Mouse (Mus musculus): ENCODE data around the gene Cep170b. TPM values are rescaled to one million over a fixed set of nuclear protein-coding genes. Genes with fewer than 3 reads are reported as not detected.

Gene Cep170b
- total RNA-seq (2021), result 1 to 10 TPM; 8.8 to 9.1 TPM
- long read RNA-seq, experiment 1, partial matches to known transcripts, result 1 of 6 reads
- long read RNA-seq, experiment 1, other reads (novel, unspliced or antisense), result 5 of 6 reads
- long read RNA-seq, experiment 2, partial matches to known transcripts, result 3 of 5 reads
- long read RNA-seq, experiment 2, other reads (novel, unspliced or antisense), result 2 of 5 reads

DNA sequence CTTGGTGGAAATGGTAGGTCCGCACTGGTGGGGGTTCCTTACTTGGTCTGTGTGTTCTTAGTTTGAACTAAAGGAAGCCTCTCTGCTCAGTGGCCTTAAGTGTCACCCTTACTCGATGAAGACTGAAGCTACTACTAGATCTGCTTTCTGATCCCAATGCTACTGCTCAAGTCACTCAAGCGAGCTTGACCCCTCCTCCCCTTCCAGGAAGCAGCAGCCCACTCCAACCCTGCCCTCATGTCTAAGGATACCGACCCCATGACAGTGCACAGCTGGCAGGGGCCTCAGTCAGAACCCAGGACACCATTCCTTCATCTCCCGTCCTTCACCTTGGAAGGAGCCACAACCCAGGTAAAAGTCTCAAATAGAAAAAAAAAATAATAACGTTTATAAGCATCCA is at the start of gene Cep170b:
Gene Cep170b, plus strand, starts transcription at position 240 of the 400 bp plus-strand sequence.
- DNase-seq, result no peak

DNA sequence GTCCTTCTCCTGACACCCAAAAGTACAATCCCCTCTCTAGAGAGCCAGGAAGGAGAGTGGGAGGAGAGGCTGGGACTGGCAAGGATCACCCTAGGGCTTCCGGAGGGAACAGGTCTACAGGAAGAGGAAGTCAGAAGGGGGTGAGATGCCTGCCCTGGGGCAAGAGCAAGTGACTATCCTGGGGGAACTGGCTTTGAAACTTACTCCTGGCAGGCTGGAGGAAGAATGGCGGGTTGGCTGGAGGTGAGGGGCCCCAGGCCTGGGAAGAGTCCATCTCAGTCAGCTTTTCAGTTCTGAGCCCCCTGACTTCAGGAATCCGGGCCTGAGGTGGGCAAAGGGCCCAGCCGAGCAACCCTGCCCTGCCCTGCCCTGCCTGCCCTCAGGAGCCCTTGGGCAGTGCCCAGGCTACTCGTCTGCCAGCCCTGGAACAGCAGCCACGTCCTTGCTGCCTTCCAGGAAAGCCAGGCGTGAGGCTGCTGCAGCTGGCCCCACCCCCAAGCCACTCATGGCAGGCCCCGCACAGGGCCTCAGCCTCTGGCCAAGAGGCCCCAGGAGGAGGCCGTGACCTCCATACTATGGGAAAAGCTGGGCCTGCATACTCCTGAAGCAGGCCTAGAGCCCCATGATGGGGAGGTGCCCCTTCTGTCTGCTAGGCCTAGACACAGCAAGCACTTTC is 49.4 kb upstream of the Cep170b start:
- peak; percentile 82 for DNase-seq

DNA sequence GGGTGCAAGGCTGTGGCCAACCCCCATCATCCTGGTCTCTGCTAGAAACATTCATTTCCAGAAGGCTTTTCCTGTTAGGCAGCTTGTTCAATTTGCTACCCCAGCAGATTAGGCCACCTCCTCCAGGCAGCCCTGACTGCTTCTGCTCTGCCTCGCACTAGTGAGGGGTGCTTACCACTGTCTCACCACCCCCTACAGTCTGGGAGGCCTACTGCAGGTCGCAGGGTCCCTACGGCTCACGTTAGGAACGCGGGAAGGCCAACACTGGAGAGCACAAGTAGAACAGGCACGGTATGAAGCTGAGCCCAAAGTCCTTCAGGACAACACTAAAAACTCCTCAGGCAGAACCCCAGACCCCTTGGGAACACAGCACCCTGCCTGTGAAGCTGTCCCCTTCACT is 48.4 kb upstream of the Cep170b start:
- no peak for DNase-seq

DNA sequence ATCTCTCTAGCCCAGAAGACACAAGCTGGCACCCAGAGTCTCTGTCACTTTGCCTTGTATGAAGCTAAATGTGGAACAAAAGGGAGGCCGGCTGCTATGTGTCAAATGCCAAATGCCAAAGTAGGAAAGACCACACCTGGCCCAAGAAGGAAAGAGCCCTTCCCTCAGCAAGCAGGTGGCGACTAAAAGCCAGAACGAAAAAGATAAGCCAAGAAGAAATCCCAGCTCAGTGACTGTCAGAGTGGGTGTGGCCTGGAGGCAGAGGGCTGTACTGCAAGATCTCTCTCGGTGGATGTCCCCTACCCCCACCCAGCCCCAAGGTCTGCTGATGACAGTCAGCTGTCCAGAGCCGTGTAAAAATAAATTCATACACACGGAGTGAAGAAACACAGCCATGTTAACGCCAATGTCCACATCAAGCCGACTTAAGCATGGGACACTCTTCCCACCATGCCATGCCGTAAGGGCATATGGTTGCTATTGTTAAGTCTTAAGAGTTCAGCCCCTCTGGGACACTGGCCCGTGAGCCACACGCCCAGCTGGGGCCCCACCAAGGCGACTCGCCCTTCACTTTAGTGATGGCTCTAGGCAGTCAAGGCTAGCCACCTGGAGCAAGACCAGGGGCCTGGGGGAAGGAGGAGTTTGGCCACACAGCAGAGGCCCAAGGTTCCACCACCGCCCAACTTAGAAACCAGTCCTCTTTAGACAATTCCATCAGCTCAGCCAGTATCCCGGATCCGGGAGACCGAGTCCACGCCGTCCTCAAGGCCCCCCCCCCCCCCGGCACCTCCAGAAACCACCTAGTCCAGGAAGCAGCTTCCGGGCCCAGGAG is 47.3 kb upstream of the Cep170b start:
- DNase-seq, result peak; percentile 46

DNA sequence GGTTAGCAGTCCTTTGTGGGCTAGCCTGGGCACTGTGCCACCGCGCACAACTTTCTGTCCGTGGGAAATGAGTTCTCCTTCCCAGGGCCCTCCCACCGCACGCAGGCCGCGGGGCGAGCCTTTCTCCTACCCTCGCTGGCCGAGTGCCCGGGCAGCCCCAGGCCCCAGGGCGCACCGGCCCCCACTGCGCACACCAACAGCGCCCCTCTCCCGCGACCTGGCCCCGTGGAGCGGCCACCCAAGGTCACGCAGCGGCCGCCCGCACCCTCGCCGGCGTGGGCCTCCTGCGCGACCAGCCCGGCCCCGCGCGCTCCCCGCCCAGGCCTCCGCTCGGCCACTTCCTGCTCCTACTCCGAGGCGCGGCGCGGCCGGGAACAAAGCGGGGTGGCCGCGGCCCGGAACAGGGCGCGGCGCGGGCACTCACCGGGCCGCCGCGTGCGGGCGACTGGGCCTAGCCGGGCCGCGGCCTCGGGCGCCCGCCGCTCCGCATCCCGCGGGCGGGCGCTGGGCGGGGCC is 46.6 kb upstream of the Cep170b start:
- peak; percentile 47 for DNase-seq

DNA sequence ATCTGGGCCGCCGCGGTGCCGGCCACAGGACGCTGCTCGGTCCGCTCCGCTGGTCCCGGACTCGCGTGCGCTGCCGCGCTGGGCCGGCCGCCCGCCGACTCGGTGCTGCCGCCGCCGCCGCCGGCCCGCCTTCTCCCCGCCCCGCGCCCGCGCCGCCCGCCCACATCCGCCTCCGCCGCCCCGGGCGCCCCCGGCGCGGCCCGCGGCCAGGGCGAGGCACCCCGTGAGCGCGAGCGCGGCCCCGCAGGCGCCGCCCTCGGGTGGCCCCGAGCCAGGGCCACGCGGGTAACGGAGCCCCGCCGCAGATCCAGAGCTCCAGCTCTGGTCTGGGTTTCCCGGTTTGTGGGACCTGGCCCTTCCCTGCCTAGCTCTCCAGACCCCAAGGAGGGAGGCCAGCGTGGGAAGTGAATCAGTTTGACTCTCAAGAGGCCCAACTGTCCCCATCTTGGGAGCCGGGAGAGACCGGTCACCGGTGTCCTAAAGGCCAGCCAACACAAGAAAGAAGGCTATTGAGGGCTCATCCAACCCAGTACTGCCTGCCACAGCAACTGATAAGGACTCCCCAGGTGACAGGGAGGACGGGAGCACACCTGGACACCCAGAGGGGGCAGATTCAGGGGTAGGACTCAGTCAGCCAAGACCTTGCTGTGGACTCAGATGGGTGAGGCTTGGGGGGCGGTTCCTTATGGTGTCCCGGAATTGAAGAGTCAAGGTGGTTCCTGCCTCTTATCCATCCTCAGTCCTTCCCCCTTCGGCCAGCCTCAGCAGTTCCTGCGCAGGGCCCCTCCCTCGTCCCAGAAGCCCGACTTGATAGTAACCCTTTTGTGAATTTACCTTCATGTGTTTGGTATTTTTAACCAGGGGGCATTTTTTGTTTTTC is 45.9 kb upstream of the Cep170b start, which contains the start of gene Akt1:
Gene Akt1, minus strand, starts transcription at position 753 of the 880 bp plus-strand sequence.
- peak; percentile 53 for DNase-seq

DNA sequence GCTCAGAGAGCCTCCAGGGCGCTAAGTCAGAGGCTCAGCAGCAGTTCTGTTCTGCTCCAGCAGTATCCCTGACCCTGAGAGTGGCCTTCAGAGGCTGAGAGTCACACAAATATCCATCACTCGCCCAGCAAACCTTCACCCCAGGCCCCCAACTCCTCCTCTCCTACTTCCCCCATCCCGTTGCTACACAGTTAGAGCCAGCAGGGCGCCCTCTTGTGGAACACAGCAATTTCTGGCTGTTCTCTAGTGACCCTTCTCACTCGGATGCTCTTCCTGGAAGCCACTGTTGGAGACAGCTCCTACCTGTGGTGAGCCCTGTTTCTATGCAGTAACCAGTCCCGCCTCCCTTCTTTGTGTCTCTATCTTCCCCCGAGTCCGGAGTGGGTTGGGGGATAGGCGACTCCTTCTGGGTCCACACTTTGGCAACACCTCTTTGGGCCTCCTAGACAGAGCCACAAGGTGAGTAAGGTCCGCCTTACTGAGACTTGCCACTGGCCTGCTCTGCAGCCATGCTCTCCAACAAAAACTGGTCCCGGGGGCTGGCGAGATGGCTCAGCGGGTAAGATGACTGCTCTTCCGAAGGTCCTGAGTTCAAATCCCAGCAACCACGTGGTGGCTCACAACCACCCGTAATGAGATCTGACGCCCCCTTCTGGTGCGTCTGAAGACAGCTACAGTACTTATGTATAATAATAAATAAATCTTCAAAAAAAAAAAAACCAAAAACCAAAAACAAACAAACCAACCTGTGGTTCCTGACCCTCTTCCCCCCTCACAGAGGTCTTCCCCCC is 44.8 kb upstream of the Cep170b start:
- DNase-seq, result peak; percentile 55

DNA sequence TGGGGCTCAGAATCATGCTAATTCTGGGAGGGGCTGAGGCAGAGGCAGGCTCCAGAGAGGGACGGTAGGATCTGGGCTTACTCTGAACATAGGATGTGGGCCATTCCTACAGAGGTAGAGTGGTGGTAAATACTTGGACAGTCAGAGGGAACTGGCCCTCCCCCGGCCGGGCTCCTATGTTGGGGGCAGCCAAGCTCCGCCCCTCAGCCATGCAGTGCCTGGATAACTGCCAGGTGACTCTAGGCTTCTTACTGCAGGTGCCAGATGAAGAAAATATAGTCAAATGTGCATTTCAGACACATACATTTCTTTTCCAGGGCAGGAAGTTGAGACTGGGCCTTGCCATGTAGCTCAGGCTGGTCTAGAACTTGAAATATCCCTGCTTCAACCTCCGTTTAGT is 43.2 kb upstream of the Cep170b start:
- DNase-seq, result no peak

DNA sequence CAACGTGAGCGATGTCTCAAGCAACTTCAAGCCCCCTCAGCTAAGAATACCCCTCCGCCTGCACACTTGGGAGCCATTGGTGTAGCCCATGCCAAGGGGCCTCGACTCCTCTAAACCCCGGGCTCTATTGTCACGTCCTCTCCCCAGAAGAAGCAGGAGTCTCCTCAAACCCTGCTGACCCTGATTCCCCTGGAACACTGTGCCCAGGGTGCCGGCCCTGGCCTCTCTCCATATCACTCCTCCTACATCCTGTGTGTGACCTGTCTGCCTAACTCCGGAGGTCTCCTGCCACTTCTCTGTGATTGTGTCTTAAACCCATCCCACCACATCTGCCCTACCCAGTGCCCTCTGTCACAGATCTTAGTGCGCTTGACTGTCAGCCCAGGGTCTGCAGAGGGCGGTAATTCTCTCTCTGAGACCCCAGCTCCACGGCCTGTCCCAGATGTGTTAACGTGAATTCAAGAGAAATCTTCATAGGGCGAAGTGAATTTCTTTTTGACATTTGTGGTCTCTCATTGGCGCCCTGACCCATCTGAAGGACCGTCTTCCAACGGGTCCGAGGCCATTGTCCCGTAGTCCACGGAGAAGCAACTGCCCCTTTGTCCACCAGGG is 42.2 kb upstream of the Cep170b start:
- DNase-seq, result no peak

DNA sequence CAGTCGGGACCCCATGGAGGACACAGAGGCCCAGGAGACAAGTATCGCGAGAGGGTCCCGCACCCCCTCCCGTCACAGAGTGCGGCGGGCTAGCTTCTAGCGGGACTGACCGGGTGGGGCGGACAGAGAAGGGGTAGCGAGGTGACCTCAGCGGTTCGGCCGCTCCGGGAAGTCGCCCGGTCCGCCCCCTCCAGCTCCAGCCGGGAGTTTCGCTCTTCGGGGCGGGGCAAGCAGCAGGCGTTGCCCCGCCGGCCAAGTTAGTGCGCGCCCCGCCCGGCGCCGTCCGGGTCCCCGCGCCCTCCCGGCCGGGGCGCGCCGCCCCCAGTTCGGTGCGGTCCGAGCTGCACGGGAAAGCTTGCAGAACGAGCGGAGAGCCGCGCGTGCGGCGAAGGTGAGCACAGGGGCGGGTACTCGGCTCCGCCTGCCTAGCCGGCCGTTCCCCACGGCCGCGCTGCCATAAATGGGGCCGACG is 41.7 kb upstream of the Cep170b start, which contains the start of gene Zbtb42:
Gene Zbtb42, plus strand, starts transcription at position 274 of the 472 bp plus-strand sequence.
- peak; percentile 62 for DNase-seq

DNA sequence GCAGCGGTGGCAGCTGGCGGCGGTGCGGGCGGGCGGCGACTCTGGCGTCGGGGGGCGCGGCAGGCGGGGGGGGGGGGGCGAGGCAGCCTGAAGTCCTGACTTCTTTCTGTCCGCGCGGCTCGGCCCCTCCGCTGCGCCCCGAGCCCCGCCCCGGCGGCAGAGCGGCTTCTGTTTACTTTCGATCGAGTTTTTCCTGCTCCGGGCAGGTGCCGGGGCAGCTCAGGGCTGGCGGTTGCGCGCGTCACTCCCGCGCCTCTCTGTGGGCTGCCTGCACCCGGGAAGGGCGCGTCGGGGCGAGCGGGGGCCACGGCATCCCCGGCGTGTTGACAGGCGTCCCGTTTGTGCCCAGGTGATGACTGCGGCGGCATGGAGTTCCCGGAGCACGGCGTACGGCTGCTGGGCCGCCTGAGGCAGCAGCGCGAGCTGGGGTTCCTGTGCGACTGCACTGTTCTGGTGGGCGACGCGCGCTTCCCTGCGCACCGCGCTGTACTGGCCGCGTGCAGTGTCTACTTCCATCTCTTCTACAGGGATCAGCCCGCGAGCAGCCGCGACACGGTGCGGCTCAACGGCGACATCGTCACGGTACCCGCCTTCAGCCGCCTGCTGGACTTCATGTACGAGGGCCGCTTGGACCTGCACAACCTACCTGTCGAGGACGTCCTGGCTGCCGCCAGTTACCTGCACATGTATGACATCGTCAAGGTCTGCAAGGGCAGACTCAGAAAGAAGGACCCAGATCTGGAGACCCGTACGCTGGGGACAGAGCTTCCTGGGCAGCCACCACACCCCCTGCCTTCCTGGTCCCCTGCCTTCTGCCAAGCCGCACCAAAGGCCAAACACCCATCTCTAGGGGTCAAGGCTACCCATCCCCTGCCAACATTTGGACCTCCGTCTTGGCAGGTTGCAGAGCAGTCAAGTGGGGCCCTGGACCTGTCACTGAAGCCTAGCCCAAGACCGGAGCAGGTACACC is 40.9 kb upstream of the Cep170b start:
- DNase-seq, result no peak

DNA sequence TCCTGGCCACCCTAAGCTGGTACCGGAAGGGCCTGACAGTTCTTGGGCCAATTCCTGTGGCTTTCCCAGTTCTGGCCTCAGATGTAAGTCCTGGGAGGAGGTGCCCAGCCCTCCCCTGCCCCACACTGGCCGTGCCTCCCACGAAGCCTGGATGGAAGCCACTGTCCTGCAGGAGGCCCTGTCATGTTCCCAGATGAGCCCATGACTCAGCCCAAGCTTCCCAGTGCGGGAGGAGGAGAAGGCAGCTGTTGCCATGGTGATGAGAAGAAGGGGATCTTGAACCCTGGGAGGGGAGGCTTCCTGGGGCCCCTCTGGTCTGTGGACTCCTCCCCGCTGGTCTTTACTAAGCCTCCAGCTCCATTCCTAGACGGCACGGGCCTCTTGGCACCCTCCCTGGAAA is 36.9 kb upstream of the Cep170b start:
- no peak for DNase-seq

DNA sequence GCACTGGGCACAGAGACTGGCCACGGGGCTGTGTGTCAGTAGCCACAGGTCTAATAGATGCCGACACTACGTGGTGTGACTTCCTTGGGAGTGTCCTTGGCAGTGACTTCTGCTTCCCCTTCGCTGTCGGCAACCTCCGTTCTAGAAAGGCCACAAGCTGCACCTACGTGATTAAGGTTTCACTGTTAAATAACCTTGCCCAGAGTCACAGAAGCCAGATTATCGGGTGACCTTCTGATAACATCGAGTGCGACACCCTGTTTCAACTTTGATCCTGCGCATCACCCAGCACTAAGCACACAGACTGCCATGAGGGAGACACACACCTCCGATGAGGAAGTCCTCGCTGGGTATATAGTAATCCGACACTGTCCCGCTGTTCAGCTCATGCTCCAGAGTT is 31.8 kb upstream of the Cep170b start:
- no peak for DNase-seq

DNA sequence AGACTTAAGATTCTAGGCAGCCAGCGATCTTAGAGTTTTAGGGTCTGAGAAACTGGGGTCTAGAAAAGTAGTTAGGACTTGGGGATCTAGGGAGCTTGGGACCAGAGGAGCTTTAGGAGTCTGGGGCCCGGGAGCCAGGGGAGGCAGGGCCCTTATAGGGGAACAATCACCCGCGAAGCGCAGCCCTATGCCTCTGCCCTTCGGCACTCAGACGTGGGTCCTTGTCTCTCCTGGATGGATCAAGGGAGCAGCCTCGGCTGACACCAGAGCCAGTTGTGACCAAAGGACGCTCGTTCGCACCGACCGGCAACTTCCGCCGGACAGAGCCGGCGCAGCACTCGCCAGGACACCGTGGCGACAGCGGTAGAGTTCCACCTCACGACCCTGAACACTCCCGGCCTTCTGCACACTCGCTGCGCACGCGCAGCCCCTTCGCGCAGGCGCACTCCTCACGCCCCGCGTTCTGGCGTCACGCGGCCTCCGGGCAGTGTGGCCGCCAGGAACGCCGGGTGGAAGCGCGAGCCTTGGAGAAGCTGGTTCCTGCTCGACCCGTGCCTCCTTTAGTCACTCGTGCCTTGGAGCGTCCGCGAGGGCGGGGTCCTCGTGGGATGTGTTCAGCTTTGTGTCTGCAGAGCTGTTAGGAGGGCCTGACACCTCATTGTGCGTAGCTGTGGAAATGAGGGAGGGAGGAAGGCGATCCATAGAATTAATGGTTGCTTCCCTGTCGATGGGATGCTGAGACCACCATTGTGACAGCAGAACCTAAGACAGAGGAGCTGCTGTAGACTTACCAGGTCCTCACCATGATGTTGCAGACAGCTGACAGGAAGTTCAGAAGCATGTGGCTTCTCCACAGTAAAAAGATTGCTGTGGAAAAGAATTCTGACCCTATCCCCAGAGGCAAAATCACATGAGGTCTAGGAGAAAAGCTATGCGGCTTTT is 26.8 kb upstream of the Cep170b start:
- DNase-seq, result peak; percentile 92

DNA sequence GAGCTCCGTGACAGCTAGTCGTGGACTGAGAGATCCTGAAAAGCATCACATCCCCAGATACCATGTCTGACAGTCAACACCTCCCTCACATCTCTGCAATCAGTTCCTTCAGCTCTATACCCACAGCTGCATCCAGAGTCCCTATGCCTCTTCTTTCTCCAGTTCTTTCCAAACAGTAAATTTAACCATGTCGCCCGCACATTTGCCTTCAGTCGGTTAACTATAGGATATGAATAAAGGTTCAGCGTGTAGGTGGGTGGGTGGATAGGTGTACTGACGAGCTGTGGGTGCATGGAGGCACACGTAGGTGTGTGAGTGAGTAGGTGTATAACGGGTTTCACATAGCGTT is 26.2 kb upstream of the Cep170b start:
- no peak for DNase-seq

DNA sequence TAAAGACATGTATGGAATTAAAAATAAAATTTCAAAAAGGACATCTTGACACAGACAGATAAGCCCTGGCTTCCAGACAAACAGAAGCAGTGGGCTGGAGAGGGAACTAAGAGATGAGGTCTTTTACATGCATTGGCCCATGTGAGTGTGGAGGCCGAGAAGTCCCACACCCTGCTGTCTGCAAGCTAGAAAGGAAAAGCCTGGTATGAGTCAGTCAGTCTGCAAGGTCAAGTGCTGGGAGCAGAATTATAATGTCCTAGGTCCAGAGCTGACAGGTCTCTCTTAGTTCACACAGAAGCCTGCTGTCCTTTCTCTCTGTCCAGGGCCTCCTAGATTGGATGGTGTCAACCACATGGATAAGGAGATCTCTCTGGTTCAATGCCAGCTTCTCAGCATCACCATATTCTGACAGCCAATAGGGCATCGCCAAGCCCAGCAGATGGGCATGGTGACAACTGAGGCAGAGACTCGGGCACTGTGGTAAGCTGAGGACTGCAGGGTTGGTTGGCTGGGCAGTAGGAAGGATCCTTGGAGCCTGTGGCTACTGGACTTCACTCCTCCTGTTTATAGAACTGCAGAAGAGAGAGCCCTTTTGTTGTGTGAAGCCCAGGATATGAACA is 23.3 kb upstream of the Cep170b start:
- no peak for DNase-seq

DNA sequence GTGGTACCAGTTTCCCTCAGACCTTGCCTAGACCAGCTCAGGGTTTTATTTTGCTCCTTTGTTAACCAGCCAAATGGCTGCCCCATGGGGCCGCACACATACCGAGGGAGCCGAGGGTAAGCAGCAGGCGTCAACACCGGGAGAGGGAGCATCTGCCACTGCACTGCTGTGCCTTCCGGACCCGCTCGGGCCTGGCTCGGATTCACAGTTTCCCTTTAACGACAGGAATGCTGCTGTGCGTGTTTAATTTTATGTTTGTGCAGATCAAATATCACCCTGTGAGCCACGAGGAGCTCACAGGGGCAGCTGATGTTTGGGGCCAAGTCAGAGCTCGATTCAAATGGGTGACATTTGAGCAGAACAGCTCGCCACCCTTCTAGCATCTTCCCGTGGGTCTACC is 19.7 kb upstream of the Cep170b start:
- no peak for DNase-seq

Data from gastrocnemius, postnatal 25 days (tissue).